Mouse (Mus musculus) megakaryocyte, embryonic 14.5 days (primary cell): Measurements from ENCODE around the gene Rps8.

Experiments used
- FLI1 ChIP-seq: IDR thresholded peaks from 2 replicates; pipeline ENCODE4 v1.6.1; 2012; ENCODE audit warnings: low read length, inconsistent platforms, mixed read lengths
- GATA1 ChIP-seq: IDR thresholded peaks from 3 replicates; pipeline ENCODE4 v1.6.1; 2012; ENCODE audit warnings: mixed read lengths, low read length, inconsistent platforms, borderline replicate concordance

- no peak for TF ChIP-seq GATA1
- TF ChIP-seq FLI1: no peak
These were observed 34.0 kb upstream of the Rps8 start for GRCm38 (mm10) chr4:117189856-117190543.
